Mouse (Mus musculus) limb, embryonic 15.5 days (tissue): ENCODE measurements around the gene 2310061I04Rik. TPM values are rescaled to one million over a fixed set of nuclear protein-coding genes. Genes with fewer than 3 reads are reported as not detected.
A peak's percentile ranks its signal among the peaks of the same experiment; 100 is the strongest.

Experiments
- ATAC-seq: fragments of 200-750 bp; cut with Nextera tagmentation; 2 replicates; pipeline ENCODE4 v1.8.0; 2017; ENCODE audit warnings: low read depth, moderate TSS enrichment; ENCODE audit not compliant: insufficient number of reproducible peaks, low FRiP score, low TSS enrichment
- H3K27ac ChIP-seq: fragments of 300-500 bp; sonication (generic); 2 replicates; pipeline ENCODE4 v1.5.1; 2015; ENCODE audit warnings: moderate library complexity, mild to moderate bottlenecking, inconsistent platforms
- H3K27me3 ChIP-seq: fragments of 300-500 bp; sonication (generic); 2 replicates; pipeline ENCODE4 v1.6.1; 2015; ENCODE audit warnings: inconsistent platforms
- H3K36me3 ChIP-seq: fragments of 300-500 bp; sonication (generic); 2 replicates; pipeline ENCODE4 v1.6.1; 2015; ENCODE audit warnings: inconsistent platforms
- H3K4me1 ChIP-seq: fragments of 300-500 bp; sonication (generic); 2 replicates; pipeline ENCODE4 v1.6.1; 2015; ENCODE audit warnings: inconsistent platforms
- H3K4me2 ChIP-seq: fragments of 300-500 bp; sonication (generic); 2 replicates; pipeline ENCODE4 v1.6.1; 2015; ENCODE audit warnings: mild to moderate bottlenecking, inconsistent platforms
- H3K4me3 ChIP-seq: fragments of 300-500 bp; sonication (generic); 2 replicates; pipeline ENCODE4 v1.5.1; 2015; ENCODE audit warnings: mild to moderate bottlenecking, inconsistent platforms
- H3K9ac ChIP-seq: fragments of 300-500 bp; sonication (generic); 2 replicates; pipeline ENCODE4 v1.6.1; 2015; ENCODE audit warnings: inconsistent platforms
- H3K9me3 ChIP-seq: fragments of 300-500 bp; sonication (generic); 2 replicates; pipeline ENCODE4 v1.6.1; 2016; ENCODE audit warnings: inconsistent platforms
- WGBS: fragments of 180-500 bp; shearing (Covaris S2); methylation state at CpG from one replicate; pipeline ENCODE4 v1.1.7; 2015; 5-methylcytosine and 5-hydroxymethylcytosine counted together
- polyA plus RNA-seq: library from polyadenylated mRNA; unstranded; fragments of >200 nt; fragmentation: Nextera tagmentation; extraction: Ambion mirVana; gene quantifications from 2 replicates; pipeline ENCODE4 v1.2.1, GENCODE M21; 2015

2310061I04Rik gene
- polyA plus RNA-seq, 1 experiment from 2014 or later = 18.0 TPM

DNA sequence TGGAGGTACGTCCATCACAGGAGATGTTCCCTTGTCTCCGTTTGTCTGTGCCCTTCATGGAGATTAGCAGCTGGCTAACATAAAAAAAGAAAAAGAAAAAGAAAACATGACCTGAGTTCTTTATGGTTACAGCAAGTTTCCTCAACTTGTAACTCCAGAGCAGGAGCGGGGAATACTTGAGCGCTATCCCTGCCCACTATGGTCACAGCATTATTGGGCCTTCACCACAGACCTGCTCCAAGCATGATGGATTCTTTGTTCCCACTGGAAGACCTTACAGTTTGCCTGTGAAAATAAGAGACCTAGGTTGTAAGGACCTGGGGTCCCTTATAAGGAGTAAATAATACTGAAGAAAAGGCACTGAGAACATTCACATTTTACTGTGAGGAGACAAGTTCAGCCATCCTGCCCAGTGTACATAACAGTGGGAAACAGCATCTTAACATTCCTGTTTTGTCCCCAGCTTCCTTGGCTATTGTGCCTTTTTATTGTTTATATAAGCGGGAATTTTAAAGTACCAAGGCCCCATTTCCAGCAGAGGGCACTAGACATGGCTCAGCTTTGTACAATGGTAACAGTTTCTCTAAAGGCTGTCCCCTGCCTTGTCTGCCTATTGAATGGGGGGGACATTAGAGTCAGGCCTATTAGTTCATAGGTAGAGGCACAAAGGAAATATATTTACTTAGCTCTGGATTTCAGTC lies 23.8 kb upstream of the 2310061I04Rik start:
- Histone ChIP-seq H3K9me3 (no peaks in the 10 kb centered on the region), H3K4me3 (no peak overlapping the region), H3K4me2 (no peak overlapping the region), H3K9ac (no peak overlapping the region), H3K36me3 (peaks cover 28% of the 10 kb centered on the region), H3K27ac (peak overlapping the region; percentile 96), H3K27me3 (no peaks in the 10 kb centered on the region), H3K4me1 (peaks cover 15% of the 10 kb centered on the region)
- WGBS = 74% methylated on average over 5 of the region's 5 CpGs
- no peak for ATAC-seq

DNA sequence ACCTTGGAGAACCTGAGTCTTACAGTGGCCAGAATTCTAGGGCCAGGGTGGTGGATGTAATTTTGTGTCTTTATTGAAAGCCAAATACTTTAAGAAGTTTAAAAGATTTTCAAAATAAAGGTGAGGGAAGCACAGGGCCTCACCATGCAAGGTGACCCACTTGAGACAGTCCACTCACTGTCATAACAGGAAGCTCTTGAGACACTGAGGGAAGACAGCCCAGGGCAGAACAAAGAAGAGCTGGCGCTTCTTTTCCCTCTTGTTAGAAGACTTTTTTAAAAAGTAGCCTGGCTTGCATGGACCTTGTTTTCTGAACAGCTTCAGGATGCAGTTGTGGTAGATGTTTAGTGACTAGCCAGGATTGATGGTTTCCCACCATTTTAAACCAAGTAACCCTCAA lies 23.2 kb upstream of the 2310061I04Rik start:
- ATAC-seq = no peak
- H3K9me3 ChIP-seq = no peaks in the 10 kb centered on the region
- H3K4me1 ChIP-seq = peaks cover 18% of the 10 kb centered on the region
- no peaks in the 10 kb centered on the region for H3K27me3 ChIP-seq
- 88% methylated on average over 1 of the region's 1 CpGs for WGBS
- no peak overlapping the region for H3K9ac ChIP-seq
- peaks cover 25% of the 10 kb centered on the region for H3K36me3 ChIP-seq
- H3K4me3 ChIP-seq = no peak overlapping the region
- no peak overlapping the region for H3K4me2 ChIP-seq
- peak overlapping the region; percentile 96 for H3K27ac ChIP-seq

- peak overlapping the region; percentile 96 for H3K27ac ChIP-seq
- H3K4me2 ChIP-seq = peak overlapping the region; percentile 64
- H3K9ac ChIP-seq = no peak overlapping the region
- H3K36me3 ChIP-seq = peaks cover 20% of the 10 kb centered on the region
- peaks cover 23% of the 10 kb centered on the region for H3K4me1 ChIP-seq
- ATAC-seq = no peak
- H3K9me3 ChIP-seq = no peaks in the 10 kb centered on the region
- WGBS = 44% methylated on average over 6 of the region's 6 CpGs
- H3K4me3 ChIP-seq = peak overlapping the region; percentile 71
- H3K27me3 ChIP-seq = no peaks in the 10 kb centered on the region
Observed at GRCm38 (mm10) chr17:35919864-35920301, 22.7 kb upstream of the 2310061I04Rik start.

- H3K4me3 ChIP-seq = peak overlapping the region; percentile 71
- H3K27ac ChIP-seq = peak overlapping the region; percentile 96
- H3K27me3 ChIP-seq = no peaks in the 10 kb centered on the region
- peaks cover 24% of the 10 kb centered on the region for H3K4me1 ChIP-seq
- 17% methylated on average over 7 of the region's 7 CpGs for WGBS
- peaks cover 15% of the 10 kb centered on the region for H3K36me3 ChIP-seq
- no peak for ATAC-seq
- no peaks in the 10 kb centered on the region for H3K9me3 ChIP-seq
- H3K4me2 ChIP-seq = peak overlapping the region; percentile 64
- H3K9ac ChIP-seq = peak overlapping the region; percentile 44; the same call in 1 of the 2 replicates
Observed at GRCm38 (mm10) chr17:35919060-35919715, 22.0 kb upstream of the 2310061I04Rik start.

GRCm38 (mm10) chr17:35918276-35919059 lies 21.2 kb upstream of the 2310061I04Rik start:
- H3K4me1 ChIP-seq = peaks cover 24% of the 10 kb centered on the region
- peak overlapping the region; percentile 85 for H3K9ac ChIP-seq
- no peak for ATAC-seq
- peak overlapping the region; percentile 96 for H3K27ac ChIP-seq
- peak overlapping the region; percentile 64 for H3K4me2 ChIP-seq
- WGBS = 0% methylated on average over 11 of the region's 11 CpGs
- peak overlapping the region; percentile 71 for H3K4me3 ChIP-seq
- peaks cover 12% of the 10 kb centered on the region for H3K36me3 ChIP-seq
- no peaks in the 10 kb centered on the region for H3K9me3 ChIP-seq
- H3K27me3 ChIP-seq = no peaks in the 10 kb centered on the region

- Histone ChIP-seq H3K27me3 (no peaks in the 10 kb centered on the region), H3K4me2 (peak overlapping the region; percentile 64), H3K9ac (peak overlapping the region; percentile 85), H3K27ac (peak overlapping the region; percentile 96), H3K4me3 (peak overlapping the region; percentile 71), H3K4me1 (peaks cover 24% of the 10 kb centered on the region), H3K9me3 (no peaks in the 10 kb centered on the region), H3K36me3 (peaks cover 14% of the 10 kb centered on the region)
- ATAC-seq = no peak
- WGBS = under 1% methylated on average over 13 of the region's 13 CpGs
Observed at GRCm38 (mm10) chr17:35917463-35918251, 20.4 kb upstream of the 2310061I04Rik start.

- WGBS = 0% methylated on average over 8 of the region's 8 CpGs
- peaks cover 24% of the 10 kb centered on the region for H3K4me1 ChIP-seq
- peak overlapping the region; percentile 64 for H3K4me2 ChIP-seq
- H3K9me3 ChIP-seq = no peaks in the 10 kb centered on the region
- no peaks in the 10 kb centered on the region for H3K27me3 ChIP-seq
- H3K36me3 ChIP-seq = peaks cover 20% of the 10 kb centered on the region
- ATAC-seq = no peak
- H3K9ac ChIP-seq = peak overlapping the region; percentile 85
- H3K4me3 ChIP-seq = peak overlapping the region; percentile 71
- H3K27ac ChIP-seq = peak overlapping the region; percentile 96
Observed at GRCm38 (mm10) chr17:35917143-35917462, 19.9 kb upstream of the 2310061I04Rik start.

DNA sequence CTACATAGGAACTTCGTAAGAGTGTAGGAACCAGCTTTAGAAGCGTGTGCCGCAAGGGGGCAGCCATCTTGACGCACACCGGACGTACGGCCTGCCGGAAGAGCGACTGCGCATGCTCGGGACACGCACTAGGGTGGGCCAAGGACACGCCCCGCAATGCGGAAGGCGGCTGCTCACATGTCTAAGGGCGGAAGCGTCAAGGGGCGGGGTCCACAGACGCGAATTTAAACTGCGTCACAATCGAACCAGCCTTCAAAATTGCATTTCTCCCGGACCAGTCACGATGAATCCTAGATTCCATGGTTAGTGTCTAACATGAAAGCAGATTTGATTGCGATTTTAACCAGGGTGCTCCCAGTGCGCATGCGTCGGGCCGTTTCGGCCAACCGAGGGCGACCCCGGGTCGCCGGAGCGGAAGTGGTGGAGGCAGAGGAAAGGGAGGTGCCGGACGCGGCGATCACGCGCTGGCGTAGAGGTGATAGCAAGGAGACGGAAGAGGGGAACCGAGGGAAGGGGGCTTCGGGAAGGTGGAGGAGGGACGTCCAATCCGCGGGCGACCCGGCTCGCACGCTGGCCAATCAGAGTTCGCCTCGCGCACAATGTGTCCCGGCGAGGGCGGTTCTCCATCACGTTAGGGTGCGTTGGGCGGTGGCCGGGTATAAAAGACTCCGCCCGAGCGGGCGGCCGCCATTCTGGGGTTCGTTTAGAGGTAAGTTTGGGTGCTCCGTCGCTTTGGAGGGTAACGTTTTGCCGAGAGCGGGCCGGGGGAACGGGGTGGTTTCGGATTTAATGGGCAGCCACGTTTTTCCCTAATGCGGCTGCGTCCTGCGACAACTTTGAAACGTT lies 19.3 kb upstream of the 2310061I04Rik start, which contains the start of the genes Mrps18b and Ppp1r10:
Gene Mrps18b, minus strand, starts transcription at position 93 of the 846 bp plus-strand sequence.
Gene Ppp1r10, plus strand, starts transcription at position 138 of the 846 bp plus-strand sequence.
- H3K27ac ChIP-seq = peak within 1 kb of the TSS; percentile 96
- peak within 1 kb of the TSS; percentile 69 for H3K4me2 ChIP-seq
- peak; percentile 96 for ATAC-seq
- H3K4me3 ChIP-seq = peak within 1 kb of the TSS; percentile 71
- H3K9ac ChIP-seq = peak within 1 kb of the TSS; percentile 85
- peaks cover 24% of the 10 kb centered on the region for H3K4me1 ChIP-seq
- under 1% methylated on average over 83 of the region's 83 CpGs for WGBS
- no peaks in the 10 kb centered on the region for H3K27me3 ChIP-seq
- no peaks in the 10 kb centered on the region for H3K9me3 ChIP-seq
- peaks cover 20% of the 10 kb centered on the region for H3K36me3 ChIP-seq

GRCm38 (mm10) chr17:35915538-35916296 lies 18.5 kb upstream of the 2310061I04Rik start:
- Histone ChIP-seq H3K9ac (peak overlapping the region; percentile 48), H3K4me1 (peaks cover 24% of the 10 kb centered on the region), H3K27ac (peak overlapping the region; percentile 96), H3K9me3 (no peaks in the 10 kb centered on the region), H3K36me3 (peaks cover 28% of the 10 kb centered on the region), H3K4me3 (peak overlapping the region; percentile 71), H3K4me2 (peak overlapping the region; percentile 69), H3K27me3 (no peaks in the 10 kb centered on the region)
- 2% methylated on average over 28 of the region's 28 CpGs for WGBS
- ATAC-seq = no peak

DNA sequence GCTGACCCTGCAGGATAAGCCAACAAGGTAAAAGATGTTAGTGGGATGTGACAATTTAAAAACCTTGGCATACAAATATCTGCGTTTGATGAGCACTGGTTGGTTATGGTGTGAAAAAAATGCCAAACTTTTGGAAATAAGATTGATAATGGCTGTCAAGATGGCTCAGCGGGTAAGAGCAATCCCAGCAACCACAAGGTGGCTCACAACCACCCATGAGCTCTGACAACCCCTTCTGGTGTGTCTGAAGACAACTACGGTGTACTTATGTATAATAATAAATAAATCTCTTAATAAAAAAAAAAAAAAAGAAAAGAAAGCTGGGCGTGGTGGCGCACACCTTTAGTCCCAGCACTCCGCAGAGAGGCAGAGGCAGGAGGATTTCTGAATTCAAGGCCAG lies 17.7 kb upstream of the 2310061I04Rik start:
- peak overlapping the region; percentile 71 for H3K4me3 ChIP-seq
- ATAC-seq = no peak
- H3K27me3 ChIP-seq = no peaks in the 10 kb centered on the region
- no peaks in the 10 kb centered on the region for H3K9me3 ChIP-seq
- peaks cover 18% of the 10 kb centered on the region for H3K4me1 ChIP-seq
- WGBS = 81% methylated on average over 6 of the region's 6 CpGs
- H3K4me2 ChIP-seq = peak overlapping the region; percentile 69
- H3K36me3 ChIP-seq = peaks cover 28% of the 10 kb centered on the region
- H3K9ac ChIP-seq = no peak overlapping the region
- H3K27ac ChIP-seq = no peak overlapping the region
